Mouse (Mus musculus): ENCODE data around the gene Rtkn2. TPM values are rescaled to one million over a fixed set of nuclear protein-coding genes. Genes with fewer than 3 reads are reported as not detected.

Rtkn2 gene
- polyA plus RNA-seq, 1 experiment from 2014 or later = 23.7 TPM

DNA sequence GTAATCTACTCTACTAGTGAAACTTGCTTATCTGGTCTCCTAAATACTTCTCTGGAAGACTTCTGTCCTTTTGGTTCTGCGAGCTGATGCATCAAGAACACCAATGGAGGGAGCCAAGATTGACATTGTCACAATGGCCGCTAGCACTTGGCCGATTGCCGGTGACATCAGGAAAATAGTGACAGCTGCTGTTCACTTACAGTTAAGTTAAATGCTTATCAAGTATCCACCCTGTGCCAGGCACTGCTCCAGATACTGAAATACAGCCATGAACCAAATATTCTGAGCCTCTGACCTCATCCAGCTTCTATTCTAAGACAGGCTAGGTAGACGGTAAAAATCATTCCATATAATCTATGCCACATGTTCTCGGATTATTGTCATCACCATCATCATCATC lies 123.2 kb downstream of the Rtkn2 start:
- Histone ChIP-seq H3K9ac (no peak overlapping the region), H3K4me2 (no peak overlapping the region), H3K4me3 (no peak overlapping the region), H3K4me1 (peaks cover 34% of the 10 kb centered on the region), H3K36me3 (ENCODE audit: poor library complexity, severe bottlenecking) (peaks cover 8% of the 10 kb centered on the region), H3K27ac (no peak overlapping the region), H3K9me3 (replicated peaks) (no peaks in the 10 kb centered on the region), H3K27me3 (no peaks in the 10 kb centered on the region)
- no peak for ATAC-seq
- WGBS = 95% methylated on average over 6 of the region's 6 CpGs

DNA sequence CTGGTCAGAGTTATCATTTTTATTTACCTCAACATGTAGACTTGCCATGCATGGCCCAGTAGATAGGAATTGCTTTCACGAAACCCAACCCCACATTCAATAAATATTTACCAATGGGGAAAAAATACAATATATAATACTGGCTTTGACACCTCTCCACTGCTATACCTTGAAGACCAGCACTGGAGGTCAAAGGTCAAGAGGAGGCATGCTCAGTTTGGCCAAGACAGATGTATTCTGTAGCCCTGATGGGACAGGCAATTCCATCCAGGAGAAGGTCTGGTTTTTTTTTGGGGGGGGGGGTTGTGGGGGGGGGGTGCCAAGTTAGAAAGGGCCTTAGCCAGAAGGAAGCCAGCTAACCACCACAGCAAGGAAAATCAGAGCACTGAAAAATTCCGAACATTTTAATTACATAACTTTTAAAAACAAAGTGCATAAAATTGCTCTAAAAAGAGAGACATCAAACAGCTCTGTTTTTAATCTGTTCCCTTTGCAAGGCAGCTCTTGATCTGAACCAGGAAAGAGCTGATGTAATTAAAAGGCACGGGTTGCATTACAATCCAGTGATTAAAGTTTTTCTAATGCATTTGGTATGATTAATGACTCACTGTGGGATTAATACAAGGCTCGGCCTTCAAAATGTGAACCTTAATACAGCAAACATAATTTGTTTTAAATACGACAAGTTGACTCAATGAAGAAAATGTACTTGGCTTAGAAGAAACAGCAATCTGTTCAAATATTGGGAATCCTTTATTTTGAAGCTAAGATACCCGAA lies 123.9 kb downstream of the Rtkn2 start:
- H3K27me3 ChIP-seq = no peaks in the 10 kb centered on the region
- ATAC-seq = no peak
- H3K9ac ChIP-seq = no peak overlapping the region
- H3K9me3 ChIP-seq (replicated peaks) = no peaks in the 10 kb centered on the region
- no peak overlapping the region for H3K4me3 ChIP-seq
- 74% methylated on average over 6 of the region's 6 CpGs for WGBS
- H3K27ac ChIP-seq = no peak overlapping the region
- peaks cover 1% of the 10 kb centered on the region for H3K36me3 ChIP-seq (ENCODE audit: poor library complexity, severe bottlenecking)
- peaks cover 34% of the 10 kb centered on the region for H3K4me1 ChIP-seq
- H3K4me2 ChIP-seq = no peak overlapping the region

DNA sequence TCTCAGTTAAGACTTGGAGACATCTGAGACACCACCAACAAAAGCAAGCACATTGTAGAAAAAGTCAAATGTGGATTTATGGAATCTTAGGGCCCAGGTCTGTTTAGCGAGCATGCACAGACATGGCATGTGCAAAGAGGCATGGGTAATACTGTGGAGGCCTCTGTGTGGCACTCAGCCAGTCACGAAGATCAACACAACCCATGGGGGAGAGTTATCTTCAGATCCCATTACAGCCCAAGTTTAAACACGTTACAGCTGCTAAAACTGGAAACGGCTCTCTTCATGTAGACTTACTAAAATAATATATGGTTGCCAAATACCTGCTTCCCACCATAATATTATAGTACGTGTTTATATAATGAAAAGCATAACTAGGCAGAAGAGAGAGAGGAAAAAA lies 124.6 kb downstream of the Rtkn2 start:
- Histone ChIP-seq H3K4me1 (peaks cover 34% of the 10 kb centered on the region), H3K36me3 (ENCODE audit: poor library complexity, severe bottlenecking) (no peaks in the 10 kb centered on the region), H3K27ac (no peak overlapping the region), H3K9ac (no peak overlapping the region), H3K4me2 (no peak overlapping the region), H3K9me3 (replicated peaks) (no peaks in the 10 kb centered on the region), H3K27me3 (no peaks in the 10 kb centered on the region), H3K4me3 (no peak overlapping the region)
- no peak for ATAC-seq
- WGBS = 70% methylated on average over 5 of the region's 5 CpGs

DNA sequence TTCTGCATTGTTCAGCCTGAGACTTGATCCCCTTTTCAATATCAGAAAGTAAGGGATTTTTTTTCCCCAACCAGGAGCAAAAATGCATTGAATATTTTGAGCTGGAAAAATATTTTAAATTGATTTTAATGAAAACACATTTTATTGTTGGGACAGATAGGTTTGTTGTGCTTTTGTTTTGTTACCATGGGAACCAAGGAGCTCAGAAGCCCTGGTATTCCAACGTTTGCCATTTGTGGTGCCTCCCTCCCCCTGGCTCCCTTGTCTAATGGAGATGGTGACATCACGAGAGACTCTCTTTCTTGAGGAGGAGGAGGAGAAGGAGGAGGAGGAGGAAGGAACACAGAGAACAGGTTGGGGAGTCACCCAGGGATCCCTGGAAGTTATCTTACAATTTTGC lies 125.1 kb downstream of the Rtkn2 start:
- Histone ChIP-seq H3K4me2 (no peak overlapping the region), H3K27me3 (no peaks in the 10 kb centered on the region), H3K27ac (no peak overlapping the region), H3K36me3 (ENCODE audit: poor library complexity, severe bottlenecking) (no peaks in the 10 kb centered on the region), H3K4me3 (no peak overlapping the region), H3K9me3 (replicated peaks) (no peaks in the 10 kb centered on the region), H3K9ac (no peak overlapping the region), H3K4me1 (peaks cover 34% of the 10 kb centered on the region)
- WGBS = 9% methylated on average over 2 of the region's 2 CpGs
- no peak for ATAC-seq

DNA sequence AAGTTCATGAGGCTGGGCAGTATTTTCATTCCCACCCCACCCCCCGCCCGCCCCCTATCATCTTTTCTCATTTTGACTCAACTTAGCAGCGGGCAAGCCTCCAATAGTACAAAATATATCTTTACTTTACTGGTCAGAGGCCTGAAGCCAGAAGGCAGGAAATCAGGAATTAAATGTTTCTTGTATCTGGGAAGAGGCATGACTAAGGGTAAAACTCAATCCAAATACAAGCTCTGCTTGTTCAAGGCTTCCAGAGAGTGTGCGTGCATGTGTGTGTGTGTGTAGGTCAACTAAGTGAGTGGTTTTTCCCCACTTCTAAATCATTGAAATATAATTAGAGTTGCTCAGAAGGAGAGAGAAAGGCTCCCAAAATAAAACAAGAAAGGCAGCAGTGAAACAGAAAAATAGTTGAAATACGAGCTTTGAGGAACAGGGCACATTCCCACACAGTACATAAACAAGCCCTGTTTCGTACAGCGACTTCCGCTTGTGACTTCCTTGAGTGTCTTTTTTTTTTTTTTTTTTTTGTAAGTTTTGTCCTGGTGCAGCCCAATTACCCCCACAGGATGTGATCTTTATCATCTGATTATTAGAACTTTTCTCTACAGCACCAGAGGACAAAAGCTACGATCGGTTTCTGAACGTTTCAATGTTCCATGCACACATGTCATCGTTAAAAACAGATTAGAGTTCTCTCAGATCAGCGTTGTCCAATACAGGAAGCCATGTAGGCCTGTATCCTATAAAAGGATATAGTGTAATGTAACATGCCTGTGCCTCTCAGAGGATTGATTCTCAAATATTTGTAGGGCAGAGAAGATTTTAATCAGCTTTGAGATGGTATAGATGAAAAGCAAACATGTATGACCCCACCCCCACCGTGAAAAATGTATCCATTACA lies 125.8 kb downstream of the Rtkn2 start:
- Histone ChIP-seq H3K9me3 (replicated peaks) (no peaks in the 10 kb centered on the region), H3K27ac (peak overlapping the region; percentile 68; the same call in 1 of the 2 replicates), H3K4me1 (peaks cover 40% of the 10 kb centered on the region), H3K27me3 (no peaks in the 10 kb centered on the region), H3K36me3 (ENCODE audit: poor library complexity, severe bottlenecking) (no peaks in the 10 kb centered on the region), H3K4me2 (no peak overlapping the region), H3K4me3 (no peak overlapping the region), H3K9ac (no peak overlapping the region)
- ATAC-seq = no peak
- 47% methylated on average over 14 of the region's 14 CpGs for WGBS

DNA sequence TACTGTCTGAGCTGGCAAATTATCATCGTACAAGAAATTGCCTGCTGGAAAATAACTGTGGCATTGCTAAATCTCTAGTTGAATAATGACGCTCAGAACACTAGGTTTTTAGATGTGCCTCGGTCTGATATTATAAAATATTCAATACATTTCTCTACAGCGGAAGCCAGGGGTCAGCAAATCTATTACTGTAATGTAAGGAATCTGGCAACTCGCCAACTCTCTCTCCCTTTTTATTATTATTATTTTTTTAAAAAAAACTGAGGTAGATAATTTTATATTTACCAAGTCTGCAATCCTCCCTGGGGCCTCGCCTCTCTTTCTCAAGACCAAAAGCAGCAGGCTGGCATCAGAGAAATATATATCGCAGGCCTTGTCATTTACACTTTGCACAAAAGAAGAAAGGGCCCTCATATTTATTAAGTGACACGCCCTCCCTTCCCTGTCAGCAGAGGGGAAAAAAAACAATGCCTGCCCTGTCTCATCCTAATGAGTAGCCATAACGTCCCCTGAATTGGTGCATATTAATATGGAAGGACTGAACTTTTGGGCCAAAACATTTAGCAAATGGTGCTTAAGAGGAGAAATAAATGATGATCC lies 127.1 kb downstream of the Rtkn2 start:
- H3K27ac ChIP-seq = peak overlapping the region; percentile 63
- no peak overlapping the region for H3K9ac ChIP-seq
- no peak overlapping the region for H3K4me2 ChIP-seq
- peaks cover 48% of the 10 kb centered on the region for H3K4me1 ChIP-seq
- H3K9me3 ChIP-seq (replicated peaks) = no peaks in the 10 kb centered on the region
- WGBS = 48% methylated on average over 9 of the region's 9 CpGs
- H3K4me3 ChIP-seq = no peak overlapping the region
- no peaks in the 10 kb centered on the region for H3K36me3 ChIP-seq (ENCODE audit: poor library complexity, severe bottlenecking)
- H3K27me3 ChIP-seq = no peaks in the 10 kb centered on the region
- ATAC-seq = no peak

DNA sequence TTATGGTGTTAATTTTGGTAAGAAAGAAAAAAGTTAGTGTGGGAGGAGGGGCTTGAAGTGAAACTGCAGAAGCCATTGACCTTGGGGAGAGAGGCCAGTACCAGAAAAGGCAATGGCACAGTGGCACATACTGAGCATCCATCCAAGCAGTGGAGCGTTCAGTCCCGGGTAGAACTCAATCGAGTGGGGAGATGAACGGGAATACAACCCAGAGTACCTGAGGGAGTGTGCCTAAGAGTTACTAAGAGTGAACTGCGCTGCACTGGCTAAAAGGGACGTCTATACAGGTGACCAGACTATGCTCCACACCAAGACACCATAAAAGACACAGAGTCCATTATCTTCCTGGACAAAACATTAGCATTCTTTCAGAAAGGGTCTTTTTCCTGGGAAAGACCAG lies 128.3 kb downstream of the Rtkn2 start:
- peak overlapping the region; percentile 63; the same call in 1 of the 2 replicates for H3K27ac ChIP-seq
- no peak overlapping the region for H3K9ac ChIP-seq
- H3K4me1 ChIP-seq = peaks cover 48% of the 10 kb centered on the region
- no peak overlapping the region for H3K4me3 ChIP-seq
- 85% methylated on average over 6 of the region's 6 CpGs for WGBS
- no peak for ATAC-seq
- H3K27me3 ChIP-seq = no peaks in the 10 kb centered on the region
- H3K36me3 ChIP-seq (ENCODE audit: poor library complexity, severe bottlenecking) = no peaks in the 10 kb centered on the region
- no peaks in the 10 kb centered on the region for H3K9me3 ChIP-seq (replicated peaks)
- H3K4me2 ChIP-seq = no peak overlapping the region

Other genes with a start within 250 kb of the Rtkn2 start
- gene Zfp365, start 66.9 kb upstream of the Rtkn2 start, polyA plus RNA-seq (2015; fragmentation: Nextera tagmentation; extraction: Ambion mirVana) = 2.6 and 3.0 TPM in 2 replicates